Mouse (Mus musculus): ENCODE measurements around the gene Pycr1.
A peak's percentile ranks its signal among the peaks of the same experiment; 100 is the strongest.

Gene Pycr1

DNA sequence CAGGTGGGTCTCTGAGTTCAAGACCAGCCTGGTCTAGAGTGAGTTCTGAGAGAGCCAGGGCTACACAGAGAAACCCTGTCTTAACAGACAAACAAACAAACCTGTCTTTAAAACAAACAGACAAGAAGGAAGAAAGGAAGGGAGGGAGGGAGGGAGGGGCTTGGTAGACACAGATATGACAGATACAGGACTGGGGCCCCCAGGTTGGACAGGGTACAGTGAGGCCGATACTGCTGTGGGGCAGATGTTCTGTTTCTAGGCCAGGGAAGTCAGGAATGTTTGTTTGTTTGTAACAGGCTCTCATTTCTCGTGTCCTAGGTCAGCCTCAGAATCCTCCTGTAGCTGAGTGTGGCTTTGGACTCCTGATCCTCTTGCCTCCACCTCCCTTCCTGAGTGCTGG lies 40.0 kb downstream of the Pycr1 start:
- no peak for DNase-seq (ENCODE audit: low spot score)

GRCm38 (mm10) chr11:120600716-120601115 lies 42.9 kb downstream of the Pycr1 start:
- DNase-seq (ENCODE audit: low spot score) = no peak

GRCm38 (mm10) chr11:120598990-120599549 lies 44.5 kb downstream of the Pycr1 start:
- no peak for DNase-seq (ENCODE audit: low spot score)

- DNase-seq (ENCODE audit: low spot score) = peak; percentile 94
These were observed 45.1 kb downstream of the Pycr1 start, which contains the start of the genes Alyref and Anapc11 for GRCm38 (mm10) chr11:120598283-120598989. Gene Alyref (minus strand): TSS chr11:120598365. Gene Anapc11 (plus strand): TSS chr11:120598421.

DNA sequence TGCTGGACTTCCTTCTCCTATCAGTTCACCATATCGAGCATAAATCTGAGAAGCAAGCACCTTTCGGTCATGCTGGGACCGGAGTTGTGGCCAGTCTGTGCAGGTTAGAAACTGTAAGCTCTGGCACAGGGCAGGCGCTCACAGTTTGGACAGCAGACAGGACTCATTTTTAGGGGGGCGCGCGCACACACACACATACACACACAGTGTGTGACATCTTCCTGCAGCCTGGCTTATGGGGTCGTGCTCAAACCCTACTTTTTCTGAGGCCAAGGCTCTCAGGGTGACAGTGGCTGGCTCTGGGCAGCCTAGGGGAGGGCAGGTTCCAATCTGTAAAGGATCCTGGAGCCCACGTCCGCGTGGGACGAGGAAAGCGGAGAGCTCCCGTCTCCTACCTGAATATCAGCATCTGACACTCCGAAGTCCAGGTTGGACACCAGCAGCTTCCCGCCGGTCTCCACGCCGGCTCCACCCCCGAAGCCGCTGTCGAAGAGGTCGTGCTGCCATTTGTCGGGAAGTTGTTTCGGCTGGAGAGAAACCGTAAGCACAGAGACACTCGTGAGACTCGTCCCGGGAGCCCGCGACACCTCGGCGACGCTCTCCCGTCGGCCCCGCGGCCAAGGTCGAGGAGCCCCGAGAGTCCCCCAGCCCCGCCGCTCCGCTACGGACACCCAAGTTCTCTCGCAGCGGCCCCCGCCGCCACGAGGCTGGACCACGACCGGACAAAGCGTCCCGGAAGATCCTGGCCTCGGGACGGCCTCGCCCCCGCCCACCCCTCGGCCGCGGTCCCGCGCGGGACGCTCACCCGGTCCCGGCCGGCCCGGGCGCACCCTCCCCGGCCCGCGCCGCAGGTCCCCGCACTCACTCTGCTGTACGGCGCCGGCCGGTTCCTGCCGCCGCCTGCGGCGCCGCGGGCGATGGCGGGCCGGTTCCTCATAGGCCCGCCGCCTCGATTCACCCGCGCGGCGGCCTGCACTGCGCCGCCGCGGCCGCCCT lies 46.0 kb downstream of the Pycr1 start:
- DNase-seq (ENCODE audit: low spot score) = no peak

DNA sequence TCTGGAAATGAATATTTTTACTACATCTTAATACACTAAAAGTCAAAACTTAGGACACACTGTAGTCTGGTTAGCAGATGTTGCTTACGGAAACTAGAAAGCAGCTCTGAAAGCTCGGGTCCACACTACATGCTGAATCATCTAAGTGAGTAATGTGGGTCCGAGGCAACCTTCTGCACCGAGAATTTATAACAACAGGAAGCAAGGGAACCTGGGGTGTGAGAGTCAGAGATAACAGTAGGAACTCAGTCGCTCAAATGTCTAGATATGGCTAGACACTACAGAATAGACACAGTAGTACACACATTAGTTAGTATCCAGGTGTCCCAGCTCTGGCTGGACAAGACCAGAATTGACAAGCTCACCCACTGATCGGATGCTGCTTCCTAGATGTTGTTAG lies 55.0 kb downstream of the Pycr1 start:
- no peak for DNase-seq (ENCODE audit: low spot score)

All from urinary bladder, postnatal 25 days (tissue).